Mouse (Mus musculus): ENCODE results near the gene Gpx4.
A peak's percentile ranks its signal among the peaks of the same experiment; 100 is the strongest.

The Gpx4 gene

DNA sequence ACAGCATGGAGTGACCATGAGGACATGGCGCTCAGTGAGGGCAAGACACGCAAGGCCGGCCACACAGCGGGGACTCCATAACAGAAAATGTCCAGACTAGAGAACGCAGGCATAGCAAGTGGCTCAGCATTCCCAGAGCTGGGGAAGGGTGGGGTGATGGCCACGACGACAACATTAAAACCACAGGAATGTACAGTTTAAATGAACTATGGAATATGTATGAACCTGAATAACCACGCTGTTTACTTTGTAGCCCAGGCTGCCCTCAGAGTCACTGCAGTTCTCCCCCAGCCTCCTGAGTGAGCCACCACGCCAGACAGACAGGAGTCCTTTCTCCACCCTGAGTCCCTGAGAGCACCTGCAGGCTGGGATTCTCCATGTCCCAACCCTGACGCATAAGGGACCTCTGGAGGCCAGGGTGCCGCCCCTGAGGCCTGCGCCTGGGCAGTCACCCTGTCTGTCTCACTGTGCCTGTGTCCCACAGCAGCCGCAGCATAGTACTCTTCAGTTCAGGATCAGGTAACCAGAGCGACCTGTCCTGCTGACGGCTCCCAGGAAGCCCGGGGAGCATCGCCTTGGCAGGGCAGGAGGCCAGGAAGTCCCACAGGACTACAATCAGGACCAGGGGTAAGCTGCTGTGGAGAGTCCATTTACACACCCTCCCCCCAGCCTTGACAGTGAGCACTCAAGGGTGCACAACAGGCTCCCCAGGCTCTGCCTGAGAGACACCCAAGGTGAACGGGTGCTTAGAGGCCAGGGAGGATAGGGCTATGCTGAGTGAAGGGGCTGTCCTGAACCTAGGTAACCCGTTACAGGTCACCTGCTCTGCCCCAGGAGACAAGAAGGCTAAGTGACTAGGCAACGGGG lies 25.9 kb downstream of the Gpx4 start:
- DNase-seq (ENCODE audit: low spot score in 2 of 2): no peak

DNA sequence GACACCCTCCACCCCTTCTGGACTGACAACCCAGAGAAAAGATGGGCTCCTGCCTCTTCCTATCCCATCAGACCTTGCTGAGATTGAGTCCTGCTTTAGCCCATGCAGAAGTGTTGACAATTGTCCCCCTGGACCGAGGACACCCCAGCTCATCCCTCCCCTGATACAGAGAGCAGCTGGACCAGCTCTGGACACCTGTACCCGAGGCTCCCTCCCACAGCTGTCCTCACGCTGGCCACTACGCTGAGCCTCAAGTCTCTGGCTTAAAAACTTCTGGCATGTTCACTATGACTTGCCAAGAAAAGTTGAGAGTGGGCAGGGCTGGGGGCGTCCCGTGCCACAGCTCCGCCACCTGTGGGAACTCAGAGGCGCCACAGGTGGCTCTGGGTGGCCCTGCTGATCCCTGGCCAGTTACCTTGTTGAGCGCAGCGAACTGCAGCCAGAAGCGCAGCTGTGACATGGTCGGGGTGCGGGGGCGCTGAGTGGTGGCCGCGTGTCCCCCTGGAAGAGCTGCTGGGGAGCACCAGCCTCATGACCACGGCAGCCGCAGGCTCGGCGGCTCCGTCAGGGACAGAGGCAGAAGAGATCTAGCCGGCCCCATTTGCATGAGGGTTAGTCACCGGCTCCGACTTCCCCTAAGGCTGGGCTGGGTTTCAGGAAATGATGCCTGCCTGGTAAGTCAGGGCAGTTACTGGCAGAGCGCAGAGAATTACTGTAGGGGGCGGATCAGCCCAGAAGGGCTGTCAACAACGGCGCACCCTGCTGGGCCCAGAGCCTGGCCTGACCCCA lies 28.0 kb downstream of the Gpx4 start:
- DNase-seq (ENCODE audit: low spot score in 2 of 2): peak; percentile 80 to 86

DNA sequence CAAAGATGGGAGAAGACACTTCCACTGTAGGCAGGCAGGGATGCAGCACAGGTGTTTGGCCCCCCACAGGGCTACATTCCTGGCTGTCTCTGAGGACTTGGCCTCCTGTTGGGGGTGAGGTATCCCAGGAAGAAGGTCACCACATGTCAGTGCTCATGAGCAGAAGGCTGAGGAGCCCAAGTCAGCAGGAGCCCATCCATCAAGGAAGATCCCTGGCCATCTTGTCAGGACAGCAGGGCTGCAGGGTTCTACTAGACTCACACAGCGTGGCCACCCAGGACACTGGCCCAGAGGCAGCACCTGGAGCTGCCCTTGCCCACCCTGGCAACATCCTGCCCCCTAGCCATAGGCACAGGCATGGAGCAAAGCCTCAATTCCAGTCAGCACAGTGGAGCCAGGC lies 29.0 kb downstream of the Gpx4 start:
- DNase-seq (ENCODE audit: low spot score in 2 of 2): no peak

DNA sequence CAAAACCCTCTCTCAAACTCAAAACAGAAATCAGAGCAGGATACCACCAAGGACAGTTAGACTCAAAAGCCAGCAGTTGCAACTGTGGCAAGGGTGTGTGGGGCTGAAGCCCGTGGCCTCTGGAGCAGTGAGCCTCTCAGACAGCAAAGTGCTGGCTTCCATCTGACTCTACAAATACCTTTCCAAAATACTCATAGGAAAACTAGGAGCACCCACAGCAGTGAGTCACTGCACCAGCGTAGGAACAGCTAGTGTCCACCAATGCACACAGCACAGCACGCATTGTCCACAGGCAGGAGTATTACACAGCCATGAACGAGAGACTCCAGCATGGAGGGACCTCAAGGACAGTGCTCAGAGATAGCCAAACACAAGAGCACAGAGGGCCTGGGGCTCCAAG lies 29.4 kb downstream of the Gpx4 start:
- no peak for DNase-seq (ENCODE audit: low spot score in 2 of 2)

DNA sequence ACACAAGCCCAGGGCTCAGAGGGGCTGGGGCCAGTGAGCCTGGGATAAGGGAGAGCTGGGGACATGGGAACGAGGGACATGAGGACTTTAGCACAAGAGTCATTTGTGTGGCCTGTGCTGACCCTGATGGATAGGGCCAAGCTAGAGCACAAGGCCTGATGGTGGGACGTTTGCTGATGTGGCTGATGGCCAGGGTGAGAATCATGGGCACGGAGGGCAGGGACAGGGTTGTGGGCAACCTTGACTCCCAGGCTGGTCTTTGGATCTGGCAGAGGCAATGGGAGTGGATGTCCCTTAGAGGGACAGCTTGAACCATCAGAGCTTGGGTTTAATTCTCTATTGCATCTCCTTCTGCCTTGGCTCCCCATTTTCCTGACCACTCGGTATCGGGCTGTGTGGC lies 30.3 kb downstream of the Gpx4 start:
- no peak for DNase-seq (ENCODE audit: low spot score in 2 of 2)

DNA sequence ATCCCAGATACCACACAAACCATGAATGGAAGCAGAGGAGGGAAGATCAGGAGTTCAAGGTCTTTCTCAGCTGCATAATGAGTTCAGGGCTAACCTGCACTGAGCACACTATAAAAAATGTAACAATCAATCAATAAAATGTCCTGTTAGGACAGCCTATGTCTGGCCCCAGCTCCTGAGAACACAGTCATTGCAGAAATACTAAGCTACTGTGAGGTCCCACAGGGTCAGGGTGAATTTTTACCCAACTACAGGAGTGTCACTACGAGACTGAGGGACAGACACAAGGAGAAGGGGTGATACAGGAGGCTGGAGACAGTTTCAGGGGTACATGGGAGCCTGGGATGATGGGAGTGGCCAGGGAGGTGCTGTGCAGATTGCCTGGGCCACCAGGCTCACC lies 31.4 kb downstream of the Gpx4 start:
- no peak for DNase-seq (ENCODE audit: low spot score in 2 of 2)

DNA sequence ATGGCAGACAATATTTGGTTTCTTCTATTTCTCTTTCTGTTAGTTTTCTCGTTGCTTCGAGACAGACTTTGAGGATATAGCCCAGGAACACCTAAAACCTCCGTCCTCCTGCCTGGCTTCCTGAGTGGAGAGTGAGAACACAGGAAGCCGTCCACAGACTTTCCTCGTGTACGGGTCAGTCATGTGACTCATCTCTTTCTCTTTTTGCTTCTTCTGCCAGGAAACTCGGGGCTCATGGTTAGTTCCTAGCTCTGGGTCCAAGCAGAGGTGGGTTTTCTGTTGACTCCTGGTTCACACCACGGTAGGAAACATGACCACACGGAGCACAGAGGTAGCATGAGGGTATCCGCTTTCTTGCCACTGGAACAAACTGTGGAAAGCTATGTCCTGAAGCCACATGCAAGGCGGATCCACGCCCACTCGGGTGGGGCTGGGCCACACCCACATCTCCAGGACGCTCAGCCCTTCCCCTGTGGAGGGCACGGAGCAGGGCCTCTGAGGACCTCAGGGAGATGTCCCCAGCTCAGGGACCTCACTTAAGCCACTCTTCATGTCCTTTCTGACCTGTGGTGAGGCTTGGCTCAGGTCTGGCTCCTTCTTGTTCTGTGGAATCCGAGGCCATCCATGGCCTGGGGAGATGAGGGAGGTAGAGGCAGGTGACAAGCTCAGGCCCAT lies 33.6 kb downstream of the Gpx4 start:
- DNase-seq (ENCODE audit: low spot score in 2 of 2): peak; percentile 82 to 84

DNA sequence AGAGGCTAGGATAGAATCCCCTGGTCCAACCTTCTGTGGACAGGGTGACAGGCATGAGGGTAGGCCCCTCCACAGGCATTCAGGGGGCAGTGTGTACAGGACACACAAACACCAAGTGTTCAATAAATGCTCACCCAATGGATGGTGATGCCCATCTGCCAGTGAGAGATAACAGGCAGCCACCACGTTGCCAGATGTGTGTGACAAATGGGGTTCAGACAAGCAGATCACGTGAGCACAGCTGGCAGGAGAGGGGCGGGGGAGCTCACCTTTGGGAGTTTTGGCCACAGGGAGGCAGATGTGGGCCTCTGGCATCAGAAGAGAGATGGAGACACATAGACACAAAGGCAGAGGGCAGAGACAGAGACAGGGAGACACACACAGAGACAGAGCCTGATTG lies 34.1 kb downstream of the Gpx4 start:
- peak; percentile 85 to 86 for DNase-seq (ENCODE audit: low spot score in 2 of 2)

DNA sequence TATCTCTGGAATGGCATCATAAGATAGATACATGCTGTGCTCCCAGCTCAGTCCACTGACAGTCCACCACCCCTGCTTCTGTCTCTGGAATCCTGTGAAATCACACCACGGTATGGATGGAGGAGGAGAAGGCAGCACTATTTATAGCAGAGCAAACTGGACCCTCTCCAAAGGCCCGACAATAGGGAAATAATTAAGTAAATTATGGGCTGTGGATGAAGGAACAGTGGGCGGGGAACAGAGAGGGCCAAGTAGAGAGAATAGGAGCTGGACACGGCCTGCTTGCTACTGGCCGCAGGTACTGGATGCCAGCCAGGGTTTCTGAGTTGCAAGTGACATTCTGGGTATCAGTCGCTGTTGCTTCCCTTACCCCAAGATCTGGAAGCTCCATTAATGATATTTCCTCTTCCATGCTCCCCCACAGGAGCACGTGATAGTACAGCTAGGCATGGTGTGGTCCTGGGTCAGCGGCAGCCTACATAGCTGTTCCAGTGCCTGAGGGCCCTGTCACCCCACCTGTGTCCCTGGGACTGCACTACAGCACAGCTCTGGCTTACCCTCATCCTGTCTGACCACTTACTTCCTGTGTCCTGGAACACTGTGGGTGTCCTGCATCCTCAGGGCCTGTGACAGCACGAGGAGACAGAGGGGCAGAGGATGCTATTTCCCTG lies 38.0 kb downstream of the Gpx4 start:
- no peak for DNase-seq (ENCODE audit: low spot score in 2 of 2)

DNA sequence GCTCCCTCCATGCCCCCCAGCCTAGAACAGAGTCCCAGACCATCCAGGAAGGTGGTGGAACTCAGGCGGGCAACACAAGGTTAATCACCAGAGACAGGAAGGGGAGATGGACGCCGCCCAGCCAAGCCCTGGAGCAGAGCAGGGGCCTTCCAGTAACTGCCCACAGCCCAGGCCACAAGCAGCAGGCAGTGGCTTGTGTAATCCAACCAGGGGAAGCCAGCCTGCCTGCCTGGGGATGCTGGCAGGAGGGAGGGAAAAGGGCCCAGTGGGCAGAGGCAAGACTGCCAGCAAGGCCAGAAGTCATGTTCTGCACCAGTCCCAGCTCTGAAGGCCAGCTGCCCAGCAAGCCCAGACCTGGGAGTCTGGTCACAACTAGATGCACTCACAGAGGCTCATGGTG lies 39.9 kb downstream of the Gpx4 start:
- no peak for DNase-seq (ENCODE audit: low spot score in 2 of 2)

DNA sequence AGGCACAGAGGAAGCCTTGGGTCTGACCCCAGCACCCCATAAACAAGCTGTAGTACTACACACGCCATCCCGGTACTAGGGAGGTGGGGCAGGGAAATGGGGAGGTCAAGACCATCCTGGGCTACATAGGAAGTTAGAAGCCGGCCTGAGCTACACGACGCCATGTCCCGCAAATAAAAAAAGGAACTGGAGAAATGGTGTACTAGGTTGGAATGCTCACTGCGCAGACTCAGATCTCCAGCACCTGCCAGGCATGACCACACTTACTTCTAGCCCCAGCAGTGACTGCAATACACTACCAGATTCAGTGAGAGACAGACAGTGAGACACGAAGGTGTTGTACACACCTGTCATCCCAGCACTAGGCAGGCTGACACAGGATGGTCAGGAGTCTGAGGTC lies 40.5 kb downstream of the Gpx4 start:
- no peak for DNase-seq (ENCODE audit: low spot score in 2 of 2)

DNA sequence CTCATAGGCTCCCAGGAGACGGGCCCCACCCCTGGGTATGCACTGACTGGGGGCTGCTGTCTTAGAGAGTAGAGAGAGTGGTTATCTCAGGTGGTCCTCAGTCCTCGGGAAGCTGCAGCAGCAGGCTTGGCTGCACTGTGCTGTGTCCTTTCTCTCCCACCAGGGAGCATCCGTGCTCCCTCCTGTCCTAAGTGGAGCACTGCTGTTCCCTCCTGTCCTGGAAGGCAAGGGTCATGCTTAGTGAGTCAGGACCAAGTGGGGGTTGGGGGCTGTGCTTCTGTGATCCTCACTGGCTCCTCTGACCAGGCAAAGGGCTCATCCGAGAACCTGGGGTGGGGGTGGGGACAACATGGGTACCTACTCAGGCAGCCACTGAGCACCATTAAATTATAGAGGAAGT lies 42.2 kb downstream of the Gpx4 start:
- no peak for DNase-seq (ENCODE audit: low spot score in 2 of 2)

DNA sequence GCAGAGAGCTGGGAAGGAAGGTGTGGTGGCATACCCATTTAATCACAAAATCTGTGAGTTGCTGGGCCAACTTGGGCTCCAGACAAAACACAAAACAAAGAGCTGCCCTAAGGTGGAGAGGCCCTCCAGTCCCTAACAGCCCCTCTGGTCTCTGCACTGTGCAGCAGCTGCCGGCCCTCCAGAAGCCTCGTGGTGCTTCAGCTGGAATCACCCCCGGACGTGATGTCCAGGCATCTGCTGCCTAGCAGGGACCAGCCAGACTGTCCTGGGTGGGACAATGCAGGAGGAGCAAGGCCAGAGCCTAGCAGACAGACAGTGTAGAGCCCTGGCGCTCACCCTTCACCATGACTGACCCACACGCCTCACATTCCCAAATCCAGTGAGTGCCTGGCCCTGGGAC lies 44.6 kb downstream of the Gpx4 start:
- no peak for DNase-seq (ENCODE audit: low spot score in 2 of 2)

DNA sequence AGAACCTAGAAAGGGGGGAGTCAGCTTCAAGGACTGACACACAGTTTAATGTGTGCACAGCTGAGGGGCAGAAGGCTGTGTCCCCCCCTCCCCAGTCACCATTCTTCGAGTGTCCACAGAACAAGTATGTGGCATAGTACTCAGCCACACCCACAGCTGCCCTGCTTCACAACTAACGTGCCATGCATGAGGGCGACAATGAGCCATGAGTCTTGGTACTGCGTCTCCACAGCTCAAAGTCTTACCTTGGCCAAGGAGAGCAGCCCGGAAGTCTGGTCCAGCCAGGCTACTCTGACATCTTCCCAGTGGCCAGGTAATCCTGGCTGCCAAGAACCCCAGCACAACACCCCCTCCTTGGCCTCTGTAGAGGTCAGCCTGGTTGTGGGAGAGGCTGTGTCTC lies 45.7 kb downstream of the Gpx4 start:
- DNase-seq (ENCODE audit: low spot score in 2 of 2): no peak

DNA sequence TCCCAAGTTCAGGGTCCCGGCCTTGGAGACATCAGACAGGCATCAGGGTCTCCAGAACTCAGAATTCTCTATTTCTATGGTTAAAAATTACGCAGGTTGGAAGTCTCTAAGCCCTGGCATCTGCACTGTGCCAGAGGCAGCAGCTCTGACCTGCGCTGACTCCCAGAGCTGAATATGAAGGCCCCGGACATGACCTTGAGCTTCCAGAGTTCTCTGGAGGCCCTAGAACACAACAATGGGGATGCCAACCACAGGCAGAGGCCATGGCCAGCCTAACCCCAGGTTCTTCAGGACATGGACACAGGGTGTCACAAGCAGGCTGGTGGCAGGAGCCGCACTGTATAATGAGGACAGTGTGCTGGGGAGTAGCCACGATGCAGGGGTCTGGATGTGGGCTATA lies 47.1 kb downstream of the Gpx4 start:
- no peak for DNase-seq (ENCODE audit: low spot score in 2 of 2)

DNA sequence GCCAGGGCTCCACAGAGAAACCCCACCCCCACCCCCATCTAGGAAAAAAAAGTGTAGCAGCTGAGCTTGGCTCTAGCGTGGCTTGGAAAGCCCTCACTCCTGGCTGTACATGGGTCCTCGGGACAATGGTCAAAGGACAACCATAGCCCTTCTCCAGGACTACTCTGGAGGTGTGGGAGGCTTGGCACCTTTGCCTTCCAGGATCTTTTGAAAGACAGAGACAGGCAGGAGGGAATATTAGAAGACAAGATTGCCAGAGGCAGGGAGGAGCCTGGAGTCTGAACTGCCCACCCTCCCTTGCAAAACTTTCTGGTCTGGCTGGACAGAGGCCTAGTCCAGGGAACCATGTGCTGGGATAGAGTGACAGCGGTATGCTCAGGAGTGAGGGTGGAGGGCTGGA lies 47.7 kb downstream of the Gpx4 start:
- no peak for DNase-seq (ENCODE audit: low spot score in 2 of 2)

DNA sequence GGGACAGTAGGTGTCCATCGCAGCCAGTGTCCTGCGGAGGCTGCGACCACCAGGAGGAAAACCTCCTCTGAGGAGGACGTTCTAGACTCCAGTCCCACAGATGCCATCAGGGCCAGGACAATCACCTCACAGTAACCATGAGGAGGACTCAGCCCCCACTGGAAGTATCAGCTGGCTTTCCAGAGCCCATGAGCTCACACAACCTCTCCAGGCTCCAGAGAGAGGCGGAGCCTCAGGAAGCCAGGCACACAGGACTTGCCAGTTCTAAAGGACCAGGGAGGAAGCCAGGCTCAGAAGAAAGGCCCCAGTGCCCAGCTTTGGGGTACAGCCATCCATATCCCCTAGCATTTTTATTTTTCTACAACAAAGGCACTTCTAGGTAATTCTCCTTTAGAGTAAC lies 48.6 kb downstream of the Gpx4 start:
- no peak for DNase-seq (ENCODE audit: low spot score in 2 of 2)

DNA sequence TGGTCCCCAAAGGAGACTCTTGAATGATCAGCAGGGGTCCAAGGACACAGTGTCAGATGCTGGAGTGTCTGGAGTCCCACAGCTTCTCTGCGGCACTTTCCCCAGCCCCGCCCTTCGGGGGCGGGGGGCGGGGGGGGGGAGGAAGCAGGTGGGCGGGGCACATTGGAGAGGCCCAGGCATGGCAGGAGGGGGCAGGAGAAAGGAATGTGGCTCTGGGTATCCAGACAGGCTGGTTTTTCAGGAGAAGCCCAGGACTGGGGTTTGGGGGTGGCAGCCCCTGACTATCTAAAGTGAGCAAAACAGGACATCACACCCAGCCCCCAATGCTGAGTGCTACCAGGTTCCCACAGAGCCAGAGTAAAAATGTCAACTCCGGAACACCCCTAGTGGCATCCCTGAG lies 50.3 kb downstream of the Gpx4 start:
- DNase-seq (ENCODE audit: low spot score in 2 of 2): no peak

DNA sequence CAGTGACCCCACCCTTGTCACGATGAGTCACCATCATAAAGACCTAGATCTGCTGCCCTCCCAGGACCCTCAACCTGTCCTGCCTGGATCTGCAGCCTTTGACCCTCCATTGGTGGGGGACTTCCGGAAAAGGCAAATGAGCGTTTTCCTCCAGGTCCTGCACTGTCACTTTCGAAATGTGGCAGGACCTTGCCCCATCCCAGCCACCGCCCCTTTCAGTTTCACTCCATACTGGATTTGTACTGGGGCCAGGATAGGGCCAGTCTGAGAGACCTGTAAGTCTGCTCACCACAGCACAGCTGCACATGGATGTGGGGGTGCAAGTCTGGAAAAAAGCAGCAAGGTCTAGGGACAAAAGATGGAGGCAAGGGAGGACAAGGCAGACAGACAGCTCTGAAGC lies 51.7 kb downstream of the Gpx4 start:
- DNase-seq (ENCODE audit: low spot score in 2 of 2): no peak

DNA sequence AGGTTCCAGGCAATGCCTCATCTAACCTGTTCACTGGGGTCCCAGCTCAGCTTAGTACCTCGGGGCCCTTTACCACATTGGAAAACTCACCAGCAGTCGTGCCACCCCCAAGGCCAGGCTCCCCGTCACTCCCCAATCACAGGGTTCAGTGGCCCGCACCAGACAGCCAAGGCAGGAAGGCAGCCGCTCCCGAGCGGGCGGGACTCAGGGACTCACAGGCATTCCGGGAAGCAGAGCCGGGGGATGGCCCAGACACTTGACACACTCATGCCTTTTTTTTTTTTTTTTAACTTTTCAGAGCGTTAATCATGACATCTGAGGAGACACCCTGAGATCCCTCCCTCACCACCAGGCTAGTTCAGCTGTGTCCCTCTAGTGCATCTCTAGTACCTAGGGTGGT lies 54.0 kb downstream of the Gpx4 start:
- DNase-seq (ENCODE audit: low spot score in 2 of 2): no peak

DNA sequence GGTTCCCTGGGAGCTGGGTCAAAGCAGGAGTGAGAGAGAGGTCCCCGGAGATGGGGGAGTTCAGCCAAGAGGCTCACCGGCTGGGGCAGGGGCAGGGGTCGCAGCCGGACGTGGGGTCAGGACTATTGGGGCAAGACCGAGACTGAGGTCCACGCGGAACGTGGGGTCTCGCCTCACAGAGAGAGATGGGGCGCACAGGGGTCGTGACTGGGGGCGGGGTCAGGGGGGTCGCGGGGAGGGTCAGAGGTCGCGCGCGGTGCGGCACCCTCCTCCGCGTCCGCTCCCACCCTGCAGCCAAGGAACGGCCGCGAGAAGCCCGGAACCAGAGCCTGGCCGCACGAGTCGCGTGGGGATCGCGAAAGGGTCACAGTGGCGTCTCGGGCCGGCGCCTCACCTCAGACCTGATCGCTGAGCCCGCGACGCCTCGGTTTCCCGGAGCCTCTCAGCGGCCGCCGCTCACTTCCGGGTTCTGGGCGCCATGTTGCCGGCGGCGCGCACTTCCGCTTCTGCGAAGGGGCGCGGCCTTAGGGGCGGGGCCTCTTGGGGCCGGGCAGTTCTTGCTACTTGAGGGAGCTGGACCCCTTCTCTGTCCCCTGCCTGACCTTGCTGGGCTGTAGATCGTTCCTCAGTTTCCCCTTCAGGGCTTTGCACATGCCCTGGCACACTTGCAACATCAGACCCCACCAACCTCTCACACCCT lies 55.4 kb downstream of the Gpx4 start:
- peak; percentile 92 to 96 for DNase-seq (ENCODE audit: low spot score in 2 of 2)

DNA sequence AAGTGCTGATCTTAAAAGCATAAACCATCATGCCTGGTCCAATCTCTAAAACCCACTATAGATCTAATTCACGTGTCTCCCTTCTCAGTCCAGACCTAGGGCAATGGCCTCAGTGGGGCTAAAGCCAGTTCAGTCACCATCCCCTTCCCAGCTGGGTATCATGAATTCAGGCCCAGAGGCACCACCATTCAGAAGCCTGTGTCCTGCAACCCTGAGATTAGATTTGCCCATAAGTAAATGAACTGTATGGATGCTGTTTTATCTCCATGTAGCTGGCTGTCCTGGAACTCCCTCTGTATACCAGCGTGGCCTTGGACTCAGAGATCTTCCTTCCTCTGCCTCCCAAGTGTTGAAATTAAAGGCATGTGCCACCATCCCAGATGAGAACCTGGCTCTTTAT lies 56.1 kb downstream of the Gpx4 start:
- DNase-seq (ENCODE audit: low spot score in 2 of 2): no peak

Measured in spleen, postnatal 4 days (tissue).